ENCODE assay signal across 22 mouse cellular contexts in genomic region chr16:64586825-64587224, GRCm38 (mm10). TPM values are rescaled to one million over a fixed set of nuclear protein-coding genes. Genes with fewer than 3 reads are reported as not detected.
"Had no signal": no experiment of that assay in that cellular context is flagged by ENCODE, and none has a peak within 500 bp of the region (broad histone marks: within the 10 kb centered on the region; RNA-seq: fewer than 3 reads in every experiment).

No protein-coding gene starts in this region.

- H3K36me3 ChIP-seq: kidney, embryonic 15.5 days; limb, embryonic 12.5 days; liver, embryonic 12.5 days; liver, embryonic 15.5 days; midbrain, embryonic 13.5 days; neural tube, embryonic 13.5 days had no signal

- ATAC-seq: intestine, postnatal 0 days; liver, embryonic 12.5 days; midbrain, embryonic 13.5 days; midbrain, embryonic 16.5 days had no signal

- H3K4me3 ChIP-seq: kidney, embryonic 15.5 days; left cerebral cortex, adult 2 months; limb, embryonic 12.5 days; liver, embryonic 12.5 days; liver, embryonic 15.5 days; midbrain, embryonic 13.5 days; myocyte; neural tube, embryonic 13.5 days had no signal

- H3K9ac ChIP-seq: kidney, embryonic 15.5 days; limb, embryonic 12.5 days; liver, embryonic 12.5 days; liver, embryonic 15.5 days; midbrain, embryonic 13.5 days; neural tube, embryonic 13.5 days had no signal

- H3K4me2 ChIP-seq: kidney, embryonic 15.5 days; limb, embryonic 12.5 days; liver, embryonic 12.5 days; liver, embryonic 15.5 days; midbrain, embryonic 13.5 days; neural tube, embryonic 13.5 days had no signal

- H3K4me1 ChIP-seq: kidney, embryonic 15.5 days; limb, embryonic 12.5 days; liver, embryonic 12.5 days; liver, embryonic 15.5 days; midbrain, embryonic 13.5 days; neural tube, embryonic 13.5 days had no signal

- H3K9me3 ChIP-seq: kidney, embryonic 15.5 days; limb, embryonic 12.5 days; liver, embryonic 12.5 days; liver, embryonic 15.5 days; midbrain, embryonic 13.5 days; neural tube, embryonic 13.5 days had no signal

- H3K27me3 ChIP-seq: kidney, embryonic 15.5 days; limb, embryonic 12.5 days; liver, embryonic 12.5 days; liver, embryonic 15.5 days; midbrain, embryonic 13.5 days; neural tube, embryonic 13.5 days had no signal

- H3K27ac ChIP-seq: kidney, embryonic 15.5 days; left cerebral cortex, adult 2 months; limb, embryonic 12.5 days; liver, embryonic 12.5 days; liver, embryonic 15.5 days; midbrain, embryonic 13.5 days; neural tube, embryonic 13.5 days had no signal

- DNase-seq: kidney, adult 8-10 months; kidney, postnatal 36 days; layer of hippocampus, postnatal 36 days; liver; retina, postnatal 1 day; right cerebral cortex, postnatal 25 days; thymus, adult 2 months; thymus, postnatal 14 days; thymus, postnatal 4 days had no signal

RNA-seq across cellular contexts. Expression of gene Csnka2ip, which starts 15.4 kb away (rescaled TPM):
- polyA plus RNA-seq: intestine, embryonic 14.5 days; intestine, postnatal 0 days; kidney, embryonic 15.5 days; limb, embryonic 12.5 days; liver, embryonic 12.5 days; liver, embryonic 15.5 days; midbrain, embryonic 13.5 days; midbrain, embryonic 16.5 days; myocyte; neural tube, embryonic 13.5 days; spleen, adult 2 months; stomach, embryonic 16.5 days; thymus, adult 2 months had no signal
